Mouse (Mus musculus): Measurements from ENCODE around the gene Adra1b. TPM values are rescaled to one million over a fixed set of nuclear protein-coding genes. Genes with fewer than 3 reads are reported as not detected.

Gene Adra1b
- total and polyA plus RNA-seq, 2 experiments = 21.6 to 191 TPM

DNA sequence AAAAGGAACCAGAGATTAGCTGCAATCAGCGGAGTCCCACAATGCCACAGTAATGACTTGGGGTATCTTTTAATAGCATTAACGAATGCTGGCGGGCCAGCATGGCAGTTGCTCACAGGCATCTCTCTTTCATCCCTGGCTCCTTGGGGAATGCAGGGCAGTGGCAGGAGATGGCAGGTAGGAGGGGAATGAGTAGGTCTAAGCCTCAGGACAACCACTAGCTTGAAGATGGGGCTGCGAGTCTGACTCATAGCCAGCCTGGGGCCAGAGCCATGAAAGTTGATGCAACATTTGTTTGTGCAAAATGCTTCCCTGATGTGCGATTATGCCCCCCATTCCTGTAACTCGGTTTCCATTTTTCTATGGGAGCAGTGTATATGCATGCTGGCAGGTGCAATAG, 25.2 kb upstream of the Adra1b start:
- H3K9ac ChIP-seq (ENCODE audit: low read depth, low read length) = no peak overlapping the region
- no peaks in the 10 kb centered on the region for H3K36me3 ChIP-seq (ENCODE audit: control insufficient read depth, insufficient read depth, low read length)
- TF ChIP-seq CTCF (IDR thresholded peaks at IDR 0.05; ENCODE audit: low read depth, low read length) (no peak), POLR2A (IDR thresholded peaks at IDR 0.05; ENCODE audit: extremely low read depth, insufficient read depth, low read length) (no peak)
- H3K79me2 ChIP-seq (ENCODE audit: control insufficient read depth, insufficient read depth, low read length) = no peaks in the 10 kb centered on the region
- 54% methylated on average over 6 of the region's 6 CpGs for WGBS
- DNase-seq (ENCODE audit: extremely low read depth, low read depth, low spot score) = peak; percentile 32
- H3K4me1 ChIP-seq (ENCODE audit: control insufficient read depth, insufficient read depth, low read length) = peaks cover 17% of the 10 kb centered on the region
- H3K27ac ChIP-seq (replicated peaks; ENCODE audit: insufficient read depth, low read depth, low read length) = no peak overlapping the region
- no peaks in the 10 kb centered on the region for H3K27me3 ChIP-seq (ENCODE audit: control insufficient read depth, insufficient read depth, low read length)
- no peak overlapping the region for H3K4me3 ChIP-seq (ENCODE audit: insufficient read depth, low read depth, low read length)

DNA sequence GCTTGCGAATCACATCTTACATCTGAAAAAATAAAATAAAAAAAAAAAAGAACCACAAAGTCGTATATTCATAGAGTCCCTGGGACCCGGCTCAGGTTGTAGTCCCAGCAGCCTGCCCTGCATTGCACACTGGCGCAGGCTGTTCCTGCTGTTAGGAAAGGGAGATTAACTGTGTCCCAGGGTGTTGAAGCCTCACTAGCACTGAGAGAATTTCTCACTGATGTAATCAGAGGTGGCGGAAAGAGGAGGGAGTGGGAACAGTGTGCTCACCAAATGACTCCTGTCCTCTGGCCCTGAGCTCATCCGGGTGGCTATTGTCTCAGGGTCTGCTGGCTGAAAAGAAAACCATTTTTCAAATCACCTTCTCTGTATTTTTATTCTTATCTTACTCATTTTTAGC, 24.6 kb upstream of the Adra1b start:
- H3K9ac ChIP-seq (ENCODE audit: low read depth, low read length) = no peak overlapping the region
- DNase-seq (ENCODE audit: extremely low read depth, low read depth, low spot score) = no peak
- H3K79me2 ChIP-seq (ENCODE audit: control insufficient read depth, insufficient read depth, low read length) = no peaks in the 10 kb centered on the region
- WGBS = 83% methylated on average over 6 of the region's 6 CpGs
- peaks cover 17% of the 10 kb centered on the region for H3K4me1 ChIP-seq (ENCODE audit: control insufficient read depth, insufficient read depth, low read length)
- H3K4me3 ChIP-seq (ENCODE audit: insufficient read depth, low read depth, low read length) = no peak overlapping the region
- H3K27me3 ChIP-seq (ENCODE audit: control insufficient read depth, insufficient read depth, low read length) = no peaks in the 10 kb centered on the region
- TF ChIP-seq POLR2A (IDR thresholded peaks at IDR 0.05; ENCODE audit: extremely low read depth, insufficient read depth, low read length) (no peak), CTCF (IDR thresholded peaks at IDR 0.05; ENCODE audit: low read depth, low read length) (no peak)
- H3K36me3 ChIP-seq (ENCODE audit: control insufficient read depth, insufficient read depth, low read length) = no peaks in the 10 kb centered on the region
- no peak overlapping the region for H3K27ac ChIP-seq (replicated peaks; ENCODE audit: insufficient read depth, low read depth, low read length)

- H3K4me3 ChIP-seq (ENCODE audit: insufficient read depth, low read depth, low read length) = no peak overlapping the region
- H3K9ac ChIP-seq (ENCODE audit: low read depth, low read length) = no peak overlapping the region
- peaks cover 6% of the 10 kb centered on the region; the same call in 1 of the 2 replicates for H3K4me1 ChIP-seq (ENCODE audit: control insufficient read depth, insufficient read depth, low read length)
- no peaks in the 10 kb centered on the region for H3K36me3 ChIP-seq (ENCODE audit: control insufficient read depth, insufficient read depth, low read length)
- WGBS = 62% methylated on average over 2 of the region's 2 CpGs
- no peak overlapping the region for H3K27ac ChIP-seq (replicated peaks; ENCODE audit: insufficient read depth, low read depth, low read length)
- TF ChIP-seq CTCF (IDR thresholded peaks at IDR 0.05; ENCODE audit: low read depth, low read length) = no peak
- TF ChIP-seq POLR2A (IDR thresholded peaks at IDR 0.05; ENCODE audit: extremely low read depth, insufficient read depth, low read length) = no peak
- H3K27me3 ChIP-seq (ENCODE audit: control insufficient read depth, insufficient read depth, low read length) = no peaks in the 10 kb centered on the region
- H3K79me2 ChIP-seq (ENCODE audit: control insufficient read depth, insufficient read depth, low read length) = no peaks in the 10 kb centered on the region
- DNase-seq (ENCODE audit: extremely low read depth, low read depth, low spot score) = no peak
Observed at GRCm38 (mm10) chr11:43921701-43922100, 20.7 kb upstream of the Adra1b start.

GRCm38 (mm10) chr11:43919492-43920055, 18.6 kb upstream of the Adra1b start:
- Histone ChIP-seq H3K27me3 (ENCODE audit: control insufficient read depth, insufficient read depth, low read length) (no peaks in the 10 kb centered on the region), H3K4me3 (ENCODE audit: insufficient read depth, low read depth, low read length) (no peak overlapping the region), H3K4me1 (ENCODE audit: control insufficient read depth, insufficient read depth, low read length) (no peaks in the 10 kb centered on the region), H3K36me3 (ENCODE audit: control insufficient read depth, insufficient read depth, low read length) (no peaks in the 10 kb centered on the region), H3K27ac (replicated peaks; ENCODE audit: insufficient read depth, low read depth, low read length) (no peak overlapping the region), H3K79me2 (ENCODE audit: control insufficient read depth, insufficient read depth, low read length) (no peaks in the 10 kb centered on the region), H3K9ac (ENCODE audit: low read depth, low read length) (no peak overlapping the region)
- TF ChIP-seq POLR2A (IDR thresholded peaks at IDR 0.05; ENCODE audit: extremely low read depth, insufficient read depth, low read length) (no peak), CTCF (IDR thresholded peaks at IDR 0.05; ENCODE audit: low read depth, low read length) (no peak)
- WGBS = 70% methylated on average over 7 of the region's 7 CpGs
- no peak for DNase-seq (ENCODE audit: extremely low read depth, low read depth, low spot score)

DNA sequence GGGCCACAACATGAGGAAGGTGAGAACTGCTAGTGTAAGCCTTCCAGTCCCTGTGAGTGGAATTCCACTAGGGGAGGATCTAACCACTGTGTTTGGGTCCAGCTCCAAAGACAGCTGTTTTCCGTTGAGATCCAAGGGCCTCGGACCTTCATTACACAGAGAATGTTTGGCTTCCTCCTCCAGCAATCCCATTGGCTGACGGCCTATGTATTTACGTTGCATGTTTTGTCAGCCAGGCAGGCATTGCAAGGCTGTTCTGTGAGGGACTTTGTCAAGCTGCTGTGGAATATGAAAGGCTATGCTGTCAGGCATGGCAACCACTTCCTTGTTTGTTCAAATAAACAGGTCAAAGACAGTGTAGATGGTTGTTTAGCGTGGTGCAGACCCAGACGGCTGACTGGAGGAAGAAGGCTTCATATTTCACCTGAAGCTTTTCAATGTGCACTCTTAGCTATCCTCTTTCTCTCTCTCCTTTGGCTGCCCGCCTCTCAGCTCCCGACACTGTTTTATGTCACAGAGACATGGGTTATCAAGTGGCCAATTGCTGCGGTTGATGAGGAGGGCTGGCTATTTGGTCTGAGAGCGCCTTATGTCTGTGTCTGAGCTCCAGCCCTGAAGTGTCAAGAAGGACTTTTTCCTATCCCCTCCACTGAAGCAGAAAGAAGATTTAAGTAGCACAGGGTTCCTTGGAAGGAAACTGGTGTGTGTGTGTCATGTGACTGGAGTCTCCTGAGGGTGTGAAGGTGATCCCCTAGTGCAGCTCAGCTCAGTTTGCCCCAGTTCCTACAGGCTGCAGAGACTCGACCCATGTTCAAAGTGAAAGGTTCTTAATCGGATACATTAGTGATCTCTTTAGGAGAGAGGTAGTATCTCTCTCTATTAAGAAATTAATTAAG, 13.8 kb upstream of the Adra1b start:
- WGBS = 54% methylated on average over 12 of the region's 12 CpGs
- H3K27me3 ChIP-seq (ENCODE audit: control insufficient read depth, insufficient read depth, low read length) = no peaks in the 10 kb centered on the region
- H3K79me2 ChIP-seq (ENCODE audit: control insufficient read depth, insufficient read depth, low read length) = no peaks in the 10 kb centered on the region
- H3K4me3 ChIP-seq (ENCODE audit: insufficient read depth, low read depth, low read length) = no peak overlapping the region
- no peak overlapping the region for H3K9ac ChIP-seq (ENCODE audit: low read depth, low read length)
- no peak for TF ChIP-seq POLR2A (IDR thresholded peaks at IDR 0.05; ENCODE audit: extremely low read depth, insufficient read depth, low read length)
- TF ChIP-seq CTCF (IDR thresholded peaks at IDR 0.05; ENCODE audit: low read depth, low read length) = no peak
- H3K36me3 ChIP-seq (ENCODE audit: control insufficient read depth, insufficient read depth, low read length) = no peaks in the 10 kb centered on the region
- H3K4me1 ChIP-seq (ENCODE audit: control insufficient read depth, insufficient read depth, low read length) = peaks cover 9% of the 10 kb centered on the region; the same call in 1 of the 2 replicates
- no peak overlapping the region for H3K27ac ChIP-seq (replicated peaks; ENCODE audit: insufficient read depth, low read depth, low read length)
- DNase-seq (ENCODE audit: extremely low read depth, low read depth, low spot score) = no peak

Measured in liver, adult 2 months (tissue).